Mouse (Mus musculus) forebrain, embryonic 15.5 days (tissue): ENCODE measurements at regions not wholly inside any gene's neighbourhood (a gene's known extent, or its start where the extent isn't known, plus 50 kb on each side); places are given as distances from the start of the nearest gene placed in this dataset.

Source experiments
- ATAC-seq: fragments of 200-750 bp; cut with Nextera tagmentation; replicated peaks from 2 replicates; pipeline ENCODE4 v1.8.0; 2017; ENCODE audit warnings: mild to moderate bottlenecking, moderate TSS enrichment, moderate library complexity
- H3K27ac ChIP-seq: fragments of 300-500 bp; sonication (generic); replicated peaks from 2 replicates; pipeline ENCODE4 v1.5.1; 2015; ENCODE audit warnings: mild to moderate bottlenecking, inconsistent platforms
- H3K27me3 ChIP-seq: fragments of 300-500 bp; sonication (generic); 2 replicates; pipeline ENCODE4 v1.6.1; 2015; ENCODE audit warnings: inconsistent platforms
- H3K36me3 ChIP-seq: fragments of 300-500 bp; sonication (generic); 2 replicates; pipeline ENCODE4 v1.6.1; 2015; ENCODE audit warnings: mild to moderate bottlenecking, inconsistent platforms
- H3K4me1 ChIP-seq: fragments of 300-500 bp; sonication (generic); 2 replicates; pipeline ENCODE4 v1.6.1; 2015; ENCODE audit warnings: inconsistent platforms
- H3K4me2 ChIP-seq: fragments of 300-500 bp; sonication (generic); replicated peaks from 2 replicates; pipeline ENCODE4 v1.6.1; 2015; ENCODE audit warnings: mild to moderate bottlenecking, inconsistent platforms
- H3K4me3 ChIP-seq: fragments of 300-500 bp; sonication (generic); 2 replicates; pipeline ENCODE4 v1.5.1; 2015; ENCODE audit warnings: mild to moderate bottlenecking, inconsistent platforms
- H3K9ac ChIP-seq: fragments of 300-500 bp; sonication (generic); replicated peaks from 2 replicates; pipeline ENCODE4 v1.6.1; 2015; ENCODE audit warnings: mild to moderate bottlenecking, inconsistent platforms
- H3K9me3 ChIP-seq: fragments of 300-500 bp; sonication (generic); 2 replicates; pipeline ENCODE4 v1.6.1; 2016; ENCODE audit warnings: inconsistent platforms
- WGBS: fragments of 180-500 bp; shearing (Covaris S2); methylation state at CpG from one replicate; pipeline ENCODE4 v1.1.7; 2015; ENCODE audit warnings: mixed read lengths; 5-methylcytosine and 5-hydroxymethylcytosine counted together

GRCm38 (mm10) chr1:120842596-120842995, 240.4 kb downstream of the En1 start:
- Histone ChIP-seq H3K27ac (no peak overlapping the region), H3K4me1 (no peaks in the 10 kb centered on the region), H3K9me3 (no peaks in the 10 kb centered on the region), H3K36me3 (no peaks in the 10 kb centered on the region), H3K4me2 (no peak overlapping the region), H3K9ac (no peak overlapping the region), H3K4me3 (no peak overlapping the region), H3K27me3 (no peaks in the 10 kb centered on the region)
- ATAC-seq = no peak
- WGBS = 65% methylated on average over 7 of the region's 7 CpGs

GRCm38 (mm10) chr1:120846146-120846545, 243.9 kb downstream of the En1 start:
- Histone ChIP-seq H3K4me3 (no peak overlapping the region), H3K27ac (no peak overlapping the region), H3K4me2 (no peak overlapping the region), H3K9me3 (no peaks in the 10 kb centered on the region), H3K36me3 (no peaks in the 10 kb centered on the region), H3K9ac (no peak overlapping the region), H3K27me3 (no peaks in the 10 kb centered on the region), H3K4me1 (no peaks in the 10 kb centered on the region)
- no peak for ATAC-seq
- 84% methylated on average over 2 of the region's 2 CpGs for WGBS

DNA sequence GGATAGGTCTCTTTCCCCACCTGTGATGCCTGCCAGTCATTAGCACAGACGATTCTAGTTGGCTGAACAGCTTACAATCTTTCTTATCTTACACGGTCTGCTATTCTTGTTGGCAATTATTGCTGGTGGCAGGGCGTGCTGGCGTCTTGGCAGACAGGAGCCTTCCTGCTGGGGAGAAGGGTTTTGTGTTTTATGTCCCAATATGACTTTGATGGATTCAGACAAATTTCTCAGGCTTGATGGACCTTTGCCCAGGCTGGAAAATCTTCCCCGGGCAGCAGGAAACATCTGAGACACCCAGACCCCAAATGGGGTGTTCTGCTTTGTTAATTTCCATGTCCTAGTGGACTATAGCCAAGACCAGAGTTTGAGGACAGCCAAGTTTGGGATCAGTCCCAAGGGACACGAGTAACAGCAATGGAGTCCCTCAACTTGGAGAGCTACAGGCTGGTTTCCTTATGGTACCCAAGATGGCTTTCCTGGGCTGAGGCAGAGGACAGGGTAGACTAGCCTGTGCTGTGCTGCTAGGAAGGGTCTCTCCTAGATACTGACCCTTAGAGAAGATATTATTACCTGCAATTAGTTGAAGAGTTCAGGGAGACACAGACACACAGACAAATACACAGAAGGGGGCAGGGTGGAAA, 249.8 kb downstream of the En1 start:
- WGBS = 42% methylated on average over 6 of the region's 6 CpGs
- Histone ChIP-seq H3K9ac (no peak overlapping the region), H3K36me3 (no peaks in the 10 kb centered on the region), H3K4me1 (0 out of 2 replicates have a peak, but pooled peaks cover 3% of the 10 kb centered on the region), H3K27ac (no peak overlapping the region), H3K4me2 (no peak overlapping the region), H3K27me3 (no peaks in the 10 kb centered on the region), H3K9me3 (no peaks in the 10 kb centered on the region), H3K4me3 (no peak overlapping the region)
- ATAC-seq = peak; percentile 49; the same call in 1 of the 2 replicates

GRCm38 (mm10) chr1:120857566-120857965, 255.3 kb downstream of the En1 start:
- no peak overlapping the region for H3K9ac ChIP-seq
- no peaks in the 10 kb centered on the region for H3K9me3 ChIP-seq
- no peak overlapping the region for H3K27ac ChIP-seq
- H3K36me3 ChIP-seq = no peaks in the 10 kb centered on the region
- no peak for ATAC-seq
- WGBS = 73% methylated on average over 5 of the region's 5 CpGs
- H3K4me2 ChIP-seq = no peak overlapping the region
- H3K27me3 ChIP-seq = no peaks in the 10 kb centered on the region
- no peak overlapping the region for H3K4me3 ChIP-seq
- no peaks in the 10 kb centered on the region for H3K4me1 ChIP-seq

DNA sequence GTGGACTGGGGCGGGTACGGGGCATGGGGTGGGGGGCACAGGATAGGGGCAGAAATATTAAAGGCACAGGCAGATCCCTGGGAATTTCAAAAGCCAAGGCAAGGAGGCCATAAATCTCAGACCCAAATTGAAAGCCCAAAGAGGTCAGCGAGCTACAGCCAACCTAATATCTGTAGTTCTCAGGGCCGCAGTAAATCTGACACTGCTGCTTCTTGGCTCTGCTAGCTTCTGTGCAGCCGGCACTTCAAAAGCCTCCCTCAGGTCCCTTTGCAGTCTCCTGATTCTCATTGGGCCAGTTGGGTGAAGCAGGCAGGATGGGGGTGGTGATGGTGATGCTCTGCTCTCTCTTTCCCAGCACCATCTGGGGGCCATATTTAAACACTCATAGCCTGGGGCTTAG, 257.3 kb downstream of the En1 start:
- 79% methylated on average over 5 of the region's 5 CpGs for WGBS
- Histone ChIP-seq H3K4me1 (no peaks in the 10 kb centered on the region), H3K27ac (no peak overlapping the region), H3K4me3 (no peak overlapping the region), H3K4me2 (no peak overlapping the region), H3K36me3 (no peaks in the 10 kb centered on the region), H3K27me3 (no peaks in the 10 kb centered on the region), H3K9me3 (no peaks in the 10 kb centered on the region), H3K9ac (no peak overlapping the region)
- no peak for ATAC-seq

DNA sequence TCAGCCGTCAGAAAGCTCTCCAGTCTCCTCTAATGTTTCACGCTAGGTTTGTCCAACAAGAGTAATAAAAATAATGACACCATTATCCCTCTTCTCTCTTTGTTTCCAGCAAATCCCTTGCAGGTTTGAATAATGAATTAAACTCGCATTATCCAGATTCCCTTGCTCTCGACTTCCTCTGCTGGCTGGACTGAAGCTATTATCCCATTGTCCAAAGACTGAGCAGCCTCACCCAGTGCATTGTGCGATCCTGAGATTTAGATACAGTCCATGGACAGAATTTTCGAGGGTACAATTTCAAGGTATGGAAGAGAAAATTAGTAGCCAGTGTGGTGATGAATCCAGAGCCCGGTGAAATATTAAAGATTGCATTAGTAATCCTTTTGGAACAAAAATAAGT, 270.3 kb downstream of the En1 start:
- no peak overlapping the region for H3K4me2 ChIP-seq
- no peak overlapping the region for H3K9ac ChIP-seq
- ATAC-seq = no peak
- H3K4me3 ChIP-seq = no peak overlapping the region
- H3K27ac ChIP-seq = no peak overlapping the region
- no peaks in the 10 kb centered on the region for H3K4me1 ChIP-seq
- no peaks in the 10 kb centered on the region for H3K27me3 ChIP-seq
- no peaks in the 10 kb centered on the region for H3K36me3 ChIP-seq
- no peaks in the 10 kb centered on the region for H3K9me3 ChIP-seq
- WGBS = 26% methylated on average over 7 of the region's 7 CpGs

DNA sequence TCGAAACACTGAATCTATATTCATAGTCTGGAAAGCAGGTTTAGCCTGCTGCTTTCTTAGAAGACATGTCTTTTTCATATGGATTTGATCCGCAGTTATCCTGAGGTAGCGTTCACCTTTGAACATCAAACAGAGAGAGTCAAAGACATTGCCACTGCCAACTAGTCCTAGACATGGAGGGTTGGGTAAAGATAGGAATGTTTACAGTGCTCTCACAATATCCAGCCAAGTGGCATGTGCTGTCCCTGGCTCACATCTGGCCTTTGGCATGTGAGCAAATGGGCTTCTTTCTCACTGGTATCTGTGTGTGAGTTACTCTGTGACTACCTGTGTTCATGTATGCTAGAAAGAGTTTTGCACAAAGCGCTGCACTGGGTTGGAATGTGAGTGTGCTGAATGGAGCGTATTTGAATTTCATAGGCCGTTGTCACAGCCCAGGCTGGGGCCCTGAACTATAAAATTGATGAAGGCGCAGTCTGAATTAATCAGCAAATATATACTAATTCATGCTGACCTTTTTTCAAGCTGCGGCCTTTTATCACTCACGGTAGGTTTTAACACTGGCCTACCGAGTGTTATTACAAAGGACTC, 280.8 kb downstream of the En1 start:
- no peaks in the 10 kb centered on the region for H3K9me3 ChIP-seq
- no peaks in the 10 kb centered on the region for H3K27me3 ChIP-seq
- no peak overlapping the region for H3K27ac ChIP-seq
- H3K36me3 ChIP-seq = no peaks in the 10 kb centered on the region
- no peak overlapping the region for H3K4me3 ChIP-seq
- no peak overlapping the region for H3K4me2 ChIP-seq
- ATAC-seq = peak; percentile 74
- peaks cover 18% of the 10 kb centered on the region for H3K4me1 ChIP-seq
- WGBS = 41% methylated on average over 10 of the region's 10 CpGs
- H3K9ac ChIP-seq = no peak overlapping the region

GRCm38 (mm10) chr1:120883632-120884031, 281.4 kb downstream of the En1 start:
- Histone ChIP-seq H3K9ac (no peak overlapping the region), H3K4me1 (peaks cover 18% of the 10 kb centered on the region), H3K4me2 (no peak overlapping the region), H3K9me3 (no peaks in the 10 kb centered on the region), H3K27me3 (no peaks in the 10 kb centered on the region), H3K36me3 (no peaks in the 10 kb centered on the region), H3K4me3 (no peak overlapping the region), H3K27ac (no peak overlapping the region)
- peak; percentile 90 for ATAC-seq
- WGBS = 23% methylated on average over 9 of the region's 9 CpGs

GRCm38 (mm10) chr1:120910801-120911200, 308.6 kb downstream of the En1 start:
- H3K36me3 ChIP-seq = no peaks in the 10 kb centered on the region
- ATAC-seq = no peak
- WGBS = 73% methylated on average over 6 of the region's 6 CpGs
- H3K4me1 ChIP-seq = peaks cover 10% of the 10 kb centered on the region
- no peak overlapping the region for H3K27ac ChIP-seq
- H3K27me3 ChIP-seq = no peaks in the 10 kb centered on the region
- no peaks in the 10 kb centered on the region for H3K9me3 ChIP-seq
- no peak overlapping the region for H3K4me2 ChIP-seq
- no peak overlapping the region for H3K9ac ChIP-seq
- H3K4me3 ChIP-seq = no peak overlapping the region

DNA sequence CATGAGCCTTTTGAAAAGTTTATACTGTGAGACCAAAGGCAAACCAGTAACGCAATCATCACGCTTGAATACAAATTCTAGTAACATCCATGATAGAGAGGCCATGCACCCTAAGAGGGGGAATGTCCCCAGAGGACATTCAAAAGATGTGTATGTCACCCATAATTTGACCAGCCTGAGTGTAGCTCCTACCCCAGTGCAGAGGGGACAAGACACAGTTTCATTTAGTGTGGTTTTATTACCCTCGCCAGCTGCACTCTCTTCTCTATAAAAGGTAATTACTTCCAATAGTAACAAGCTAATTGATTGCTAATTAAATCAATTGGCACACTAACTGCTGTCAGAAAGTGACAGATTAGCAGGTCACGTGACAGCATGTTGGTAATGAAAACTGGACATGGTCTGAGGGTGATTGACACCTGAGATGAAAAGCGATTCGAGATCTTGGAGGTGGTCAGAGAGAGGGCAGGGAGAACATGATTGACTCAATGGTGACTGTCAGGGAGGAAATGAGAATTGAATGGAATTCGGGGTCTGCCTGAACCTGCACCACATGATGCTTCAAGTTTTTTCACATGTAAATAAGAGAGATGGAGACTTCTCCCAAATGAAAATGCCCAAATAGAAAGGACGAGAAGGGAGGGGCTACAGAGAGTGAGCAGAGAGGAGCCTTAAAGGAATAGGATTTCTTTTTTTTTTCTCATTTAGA, 309.9 kb downstream of the En1 start:
- 25% methylated on average over 8 of the region's 8 CpGs for WGBS
- H3K36me3 ChIP-seq = no peaks in the 10 kb centered on the region
- H3K4me2 ChIP-seq = no peak overlapping the region
- H3K9me3 ChIP-seq = no peaks in the 10 kb centered on the region
- H3K4me3 ChIP-seq = no peak overlapping the region
- no peak overlapping the region for H3K27ac ChIP-seq
- H3K27me3 ChIP-seq = no peaks in the 10 kb centered on the region
- no peak overlapping the region for H3K9ac ChIP-seq
- H3K4me1 ChIP-seq = peaks cover 10% of the 10 kb centered on the region
- peak; percentile 70 for ATAC-seq

DNA sequence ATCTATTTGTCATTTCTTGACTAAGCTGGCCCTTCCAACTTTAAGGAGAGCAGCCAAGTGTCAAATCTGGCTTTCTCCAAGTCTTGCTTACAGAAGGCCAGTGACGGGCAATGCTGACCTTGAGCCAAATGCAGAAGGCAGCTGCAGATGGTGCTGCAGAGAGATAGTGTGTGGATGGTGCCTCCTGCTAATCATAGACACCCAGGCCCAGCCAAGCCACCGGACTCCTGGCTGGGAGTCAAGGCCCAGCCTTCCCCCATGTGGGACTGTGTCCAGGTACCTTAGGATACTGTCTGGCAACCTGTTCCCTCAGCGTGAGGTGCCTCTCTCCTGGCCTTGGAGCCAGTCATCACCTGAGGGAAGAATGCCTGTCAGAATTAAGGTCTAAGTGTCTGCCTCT, 319.3 kb downstream of the En1 start:
- Histone ChIP-seq H3K27ac (no peak overlapping the region), H3K36me3 (no peaks in the 10 kb centered on the region), H3K9ac (no peak overlapping the region), H3K4me2 (no peak overlapping the region), H3K9me3 (no peaks in the 10 kb centered on the region), H3K4me1 (no peaks in the 10 kb centered on the region), H3K27me3 (no peaks in the 10 kb centered on the region), H3K4me3 (no peak overlapping the region)
- 77% methylated on average over 3 of the region's 3 CpGs for WGBS
- no peak for ATAC-seq

DNA sequence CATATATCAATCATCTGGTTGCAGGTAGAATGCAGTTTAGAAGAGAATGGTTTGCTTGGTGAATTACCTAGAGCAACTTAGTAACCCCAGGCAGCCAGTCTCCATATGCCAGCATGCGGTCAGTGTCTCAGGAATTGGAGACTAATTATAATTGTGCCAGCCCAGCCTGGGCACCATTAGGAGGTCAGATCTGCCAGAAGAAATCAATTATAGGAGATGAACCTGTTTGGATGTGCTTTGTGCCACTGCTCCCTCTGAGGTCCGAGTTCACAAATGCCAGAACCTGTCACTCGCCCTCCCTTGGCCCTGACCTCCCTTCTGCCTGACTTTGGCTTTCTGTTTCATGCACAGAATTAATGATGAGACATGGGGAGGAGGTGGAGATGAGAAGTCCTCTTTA, 323.1 kb downstream of the En1 start:
- WGBS = 76% methylated on average over 3 of the region's 3 CpGs
- no peaks in the 10 kb centered on the region for H3K27me3 ChIP-seq

More for the DNA sequence above, 323.1 kb downstream of the En1 start:
- Histone ChIP-seq H3K27ac (no peak overlapping the region), H3K9ac (no peak overlapping the region), H3K9me3 (no peaks in the 10 kb centered on the region), H3K36me3 (no peaks in the 10 kb centered on the region), H3K4me3 (no peak overlapping the region), H3K4me2 (no peak overlapping the region), H3K4me1 (no peaks in the 10 kb centered on the region)
- ATAC-seq = no peak
